Mouse (Mus musculus) limb, embryonic 12.5 days (tissue): ENCODE results near the gene Gmds. TPM values are rescaled to one million over a fixed set of nuclear protein-coding genes. Genes with fewer than 3 reads are reported as not detected.

ENCODE experiments used
- ATAC-seq: fragments of 200-750 bp; cut with Nextera tagmentation; 2 replicates; pipeline ENCODE4 v1.8.0; 2017; ENCODE audit warnings: low read depth, moderate TSS enrichment; ENCODE audit not compliant: insufficient number of reproducible peaks, insufficient read depth, low FRiP score, low TSS enrichment
- H3K27ac ChIP-seq: fragments of 300-500 bp; sonication (generic); 2 replicates; pipeline ENCODE4 v1.5.1; 2016; ENCODE audit warnings: mild to moderate bottlenecking, moderate library complexity
- H3K27me3 ChIP-seq: fragments of 300-500 bp; sonication (generic); 2 replicates; pipeline ENCODE4 v1.6.1; 2016; ENCODE audit warnings: mild to moderate bottlenecking, moderate library complexity
- H3K36me3 ChIP-seq: fragments of 300-500 bp; sonication (generic); 2 replicates; pipeline ENCODE4 v1.6.1; 2016; ENCODE audit warnings: mild to moderate bottlenecking, moderate library complexity
- H3K4me1 ChIP-seq: fragments of 300-500 bp; sonication (generic); replicated peaks from 2 replicates; pipeline ENCODE4 v1.6.1; 2016
- H3K4me2 ChIP-seq: fragments of 300-500 bp; sonication (generic); 2 replicates; pipeline ENCODE4 v1.6.1; 2016; ENCODE audit warnings: mild to moderate bottlenecking, moderate library complexity
- H3K4me3 ChIP-seq: fragments of 300-500 bp; sonication (generic); replicated peaks from 2 replicates; pipeline ENCODE4 v1.5.1; 2016; ENCODE audit warnings: mild to moderate bottlenecking
- H3K9ac ChIP-seq: fragments of 300-500 bp; sonication (generic); replicated peaks from 2 replicates; pipeline ENCODE4 v1.6.1; 2016; ENCODE audit warnings: mild to moderate bottlenecking, moderate library complexity
- H3K9me3 ChIP-seq: fragments of 300-500 bp; sonication (generic); 2 replicates; pipeline ENCODE4 v1.6.1; 2016; ENCODE audit warnings: mild to moderate bottlenecking, moderate library complexity
- WGBS: fragments of 180-500 bp; shearing (Covaris S2); methylation state at CpG from one replicate; pipeline ENCODE4 v1.1.7; 2016; 5-methylcytosine and 5-hydroxymethylcytosine counted together
- polyA plus RNA-seq: library from polyadenylated mRNA; unstranded; fragments of >200 nt; fragmentation: Nextera tagmentation; extraction: Ambion mirVana; gene quantifications from 2 replicates; pipeline ENCODE4 v1.2.1, GENCODE M21; 2016

Gene Gmds
- polyA plus RNA-seq, 1 experiment from 2014 or later: 37.3 TPM

GRCm38 (mm10) chr13:31775762-31776161 lies 562.8 kb downstream of the Gmds start:
- Histone ChIP-seq H3K9ac (no peak overlapping the region), H3K4me2 (no peak overlapping the region), H3K27ac (peak overlapping the region; percentile 74), H3K4me1 (0 out of 2 replicates have a peak, but pooled peaks cover 13% of the 10 kb centered on the region), H3K9me3 (no peaks in the 10 kb centered on the region), H3K27me3 (0 out of 2 replicates have a peak, but pooled peaks cover 5% of the 10 kb centered on the region), H3K4me3 (no peak overlapping the region), H3K36me3 (no peaks in the 10 kb centered on the region)
- 67% methylated on average over 5 of the region's 5 CpGs for WGBS
- no peak for ATAC-seq

- ATAC-seq: no peak
- Histone ChIP-seq H3K27me3 (0 out of 2 replicates have a peak, but pooled peaks cover 12% of the 10 kb centered on the region), H3K9me3 (no peaks in the 10 kb centered on the region), H3K4me2 (no peak overlapping the region), H3K9ac (no peak overlapping the region), H3K36me3 (no peaks in the 10 kb centered on the region), H3K27ac (no peak overlapping the region), H3K4me1 (0 out of 2 replicates have a peak, but pooled peaks cover 13% of the 10 kb centered on the region), H3K4me3 (no peak overlapping the region)
- WGBS: 76% methylated on average over 5 of the region's 5 CpGs
Observed at GRCm38 (mm10) chr13:31772882-31773281, 565.7 kb downstream of the Gmds start.
